Mouse (Mus musculus) limb, embryonic 11.5 days (tissue): Measurements from ENCODE around the gene Nmt2. TPM values are rescaled to one million over a fixed set of nuclear protein-coding genes. Genes with fewer than 3 reads are reported as not detected.
A peak's percentile ranks its signal among the peaks of the same experiment; 100 is the strongest.

Experiments
- ATAC-seq: fragments of 200-750 bp; cut with Nextera tagmentation; 2 replicates; pipeline ENCODE4 v1.8.0; 2017; ENCODE audit warnings: low read depth; ENCODE audit not compliant: insufficient number of reproducible peaks, low FRiP score, low TSS enrichment
- DNase-seq: peaks from one replicate; pipeline ENCODE4 v3.0.0-alpha.2; 2015; ENCODE audit warnings: low spot score
- H3K27ac ChIP-seq: fragments of 300-500 bp; sonication (generic); replicated peaks from 2 replicates; pipeline ENCODE4 v1.5.1; 2014; ENCODE audit warnings: low read depth, mild to moderate bottlenecking, low read length
- H3K27me3 ChIP-seq: fragments of 300-500 bp; sonication (generic); 2 replicates; pipeline ENCODE4 v1.6.1; 2014; ENCODE audit warnings: mild to moderate bottlenecking, low read length, mixed read lengths; ENCODE audit not compliant: control insufficient read depth, insufficient read depth
- H3K36me3 ChIP-seq: fragments of 300-500 bp; sonication (generic); 2 replicates; pipeline ENCODE4 v1.6.1; 2014; ENCODE audit warnings: mild to moderate bottlenecking, low read length, moderate library complexity, mixed read lengths; ENCODE audit not compliant: control insufficient read depth, insufficient read depth
- H3K4me1 ChIP-seq: fragments of 300-500 bp; sonication (generic); 2 replicates; pipeline ENCODE4 v1.6.1; 2014; ENCODE audit warnings: low read length, mixed read lengths; ENCODE audit not compliant: control insufficient read depth, insufficient read depth
- H3K4me2 ChIP-seq: fragments of 300-500 bp; sonication (generic); 2 replicates; pipeline ENCODE4 v1.6.1; 2014; ENCODE audit warnings: low read depth, mild to moderate bottlenecking, moderate library complexity; ENCODE audit not compliant: severe bottlenecking
- H3K4me3 ChIP-seq: fragments of 300-500 bp; sonication (generic); 2 replicates; pipeline ENCODE4 v1.5.1; 2014; ENCODE audit warnings: low read depth, low read length
- H3K9ac ChIP-seq: fragments of 300-500 bp; sonication (generic); 2 replicates; pipeline ENCODE4 v1.6.1; 2014; ENCODE audit warnings: mild to moderate bottlenecking, low read length
- H3K9me3 ChIP-seq: fragments of 300-500 bp; sonication (generic); 2 replicates; pipeline ENCODE4 v1.6.1; 2016; ENCODE audit warnings: low read length; ENCODE audit not compliant: control insufficient read depth
- WGBS: fragments of 180-500 bp; shearing (Covaris S2); extraction: QIAGEN DNeasy Blood & Tissue Kit; methylation state at CpG from one replicate; pipeline ENCODE4 v1.1.7; 2014; 5-methylcytosine and 5-hydroxymethylcytosine counted together
- polyA plus RNA-seq: library from polyadenylated mRNA; unstranded; fragments of >200 nt; fragmentation: Nextera tagmentation; extraction: Ambion mirVana; gene quantifications from 2 replicates; pipeline ENCODE4 v1.2.1, GENCODE M21; 2014

Nmt2 gene
- polyA plus RNA-seq, 1 experiment from 2014 or later, result 35.1 TPM

DNA sequence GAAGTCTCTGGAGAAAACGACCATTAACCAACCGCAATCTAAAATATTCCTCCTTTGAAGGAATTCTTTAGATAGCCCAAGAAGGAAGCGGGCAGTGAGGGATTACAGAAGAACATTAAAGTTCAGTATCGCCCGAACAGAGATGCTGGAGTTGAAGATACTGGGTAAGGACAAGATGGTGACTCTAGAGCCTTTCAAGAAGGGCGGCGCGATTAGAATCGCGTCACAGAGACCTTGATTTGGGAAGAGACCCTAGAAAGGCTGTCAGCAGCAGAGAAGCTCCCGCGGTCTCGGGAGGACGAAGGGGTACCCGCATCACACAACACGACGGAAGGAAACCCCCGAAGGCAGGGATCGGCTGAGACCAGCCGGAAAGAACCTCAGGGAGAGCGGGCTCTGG, 48.0 kb downstream of the Nmt2 start:
- no peak for DNase-seq
- peak overlapping the region; percentile 59 for H3K4me3 ChIP-seq
- WGBS, result 1% methylated on average over 18 of the region's 21 CpGs

DNA sequence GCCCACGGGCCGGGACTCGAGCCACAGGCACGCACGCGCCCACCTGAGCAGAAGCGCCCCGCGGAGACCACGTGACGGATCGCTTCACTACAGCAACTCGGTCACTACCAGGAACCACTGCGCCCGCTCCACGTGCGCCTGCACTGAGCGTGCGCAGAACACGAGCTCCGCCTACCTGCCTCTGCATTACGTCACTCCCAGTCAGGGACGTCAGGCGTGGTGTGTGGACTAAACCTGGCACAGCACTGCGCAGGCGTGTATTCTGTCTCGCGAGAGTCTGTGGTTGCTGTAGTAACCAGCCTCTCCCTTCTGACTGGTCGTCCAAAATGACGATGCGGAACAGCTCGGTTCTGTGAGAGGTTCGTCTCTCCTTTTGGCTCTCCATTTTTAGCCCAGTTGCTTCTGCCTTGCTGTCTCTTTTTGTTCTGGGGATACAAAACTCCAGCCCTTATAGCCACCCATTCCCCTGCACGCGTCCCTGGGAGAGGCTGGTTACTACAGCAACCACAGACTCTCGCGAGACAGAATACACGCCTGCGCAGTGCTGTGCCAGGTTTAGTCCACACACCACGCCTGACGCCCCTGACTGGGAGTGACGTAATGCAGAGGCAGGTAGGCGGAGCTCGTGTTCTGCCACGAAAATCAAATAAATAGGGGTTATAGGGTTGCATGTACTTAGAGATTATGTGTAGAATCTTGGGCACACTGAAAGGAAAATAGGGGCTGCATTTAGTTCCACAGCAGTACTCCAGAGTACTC, 48.7 kb downstream of the Nmt2 start, which contains the start of gene Rpp38:
Gene Rpp38, minus strand, starts transcription at position 160 of the 759 bp plus-strand sequence.
- H3K4me2 ChIP-seq, result peak within 1 kb of the TSS; percentile 61
- no peak within 1 kb of the TSS for H3K27ac ChIP-seq
- peaks cover 5% of the 10 kb centered on the region for H3K27me3 ChIP-seq
- ATAC-seq (peak; percentile 99), DNase-seq (peak; percentile 97)
- H3K36me3 ChIP-seq, result peaks cover 7% of the 10 kb centered on the region; the same call in 1 of the 2 replicates
- no peaks in the 10 kb centered on the region for H3K4me1 ChIP-seq
- under 1% methylated on average over 45 of the region's 45 CpGs for WGBS
- no peaks in the 10 kb centered on the region for H3K9me3 ChIP-seq
- H3K4me3 ChIP-seq, result peak within 1 kb of the TSS; percentile 59
- peak within 1 kb of the TSS; percentile 55 for H3K9ac ChIP-seq

More for the DNA sequence above, 48.0 kb downstream of the Nmt2 start:
- Histone ChIP-seq H3K9ac (peak overlapping the region; percentile 55), H3K27ac (no peak overlapping the region), H3K4me1 (no peaks in the 10 kb centered on the region), H3K27me3 (peaks cover 5% of the 10 kb centered on the region), H3K9me3 (no peaks in the 10 kb centered on the region), H3K4me2 (peak overlapping the region; percentile 61), H3K36me3 (peaks cover 7% of the 10 kb centered on the region; the same call in 1 of the 2 replicates)
- no peak for ATAC-seq

DNA sequence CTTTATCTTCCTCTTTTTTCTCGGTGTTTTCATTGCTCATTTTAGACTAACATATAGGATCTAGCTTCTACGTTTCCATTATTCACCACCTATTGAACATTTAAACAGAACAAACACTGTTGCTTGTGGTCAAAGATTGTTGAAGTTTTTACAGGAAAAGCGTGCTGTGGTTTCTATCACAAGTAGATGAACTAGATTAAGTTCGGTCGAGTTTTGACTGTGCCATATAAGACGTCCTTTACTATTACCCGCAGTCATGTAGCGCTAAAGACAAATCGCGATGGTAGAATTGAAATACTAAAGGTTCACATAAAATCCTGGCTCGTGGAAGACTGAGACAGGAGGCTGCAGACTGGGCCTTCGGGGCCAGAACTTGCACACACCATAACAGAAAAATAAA, 49.7 kb downstream of the Nmt2 start:
- Histone ChIP-seq H3K9ac (no peak overlapping the region), H3K4me3 (no peak overlapping the region), H3K9me3 (no peaks in the 10 kb centered on the region), H3K27ac (no peak overlapping the region), H3K4me1 (no peaks in the 10 kb centered on the region), H3K36me3 (peaks cover 4% of the 10 kb centered on the region; the same call in 1 of the 2 replicates), H3K27me3 (peaks cover 5% of the 10 kb centered on the region), H3K4me2 (no peak overlapping the region)
- no peak for ATAC-seq
- 93% methylated on average over 12 of the region's 12 CpGs for WGBS
- no peak for DNase-seq

DNA sequence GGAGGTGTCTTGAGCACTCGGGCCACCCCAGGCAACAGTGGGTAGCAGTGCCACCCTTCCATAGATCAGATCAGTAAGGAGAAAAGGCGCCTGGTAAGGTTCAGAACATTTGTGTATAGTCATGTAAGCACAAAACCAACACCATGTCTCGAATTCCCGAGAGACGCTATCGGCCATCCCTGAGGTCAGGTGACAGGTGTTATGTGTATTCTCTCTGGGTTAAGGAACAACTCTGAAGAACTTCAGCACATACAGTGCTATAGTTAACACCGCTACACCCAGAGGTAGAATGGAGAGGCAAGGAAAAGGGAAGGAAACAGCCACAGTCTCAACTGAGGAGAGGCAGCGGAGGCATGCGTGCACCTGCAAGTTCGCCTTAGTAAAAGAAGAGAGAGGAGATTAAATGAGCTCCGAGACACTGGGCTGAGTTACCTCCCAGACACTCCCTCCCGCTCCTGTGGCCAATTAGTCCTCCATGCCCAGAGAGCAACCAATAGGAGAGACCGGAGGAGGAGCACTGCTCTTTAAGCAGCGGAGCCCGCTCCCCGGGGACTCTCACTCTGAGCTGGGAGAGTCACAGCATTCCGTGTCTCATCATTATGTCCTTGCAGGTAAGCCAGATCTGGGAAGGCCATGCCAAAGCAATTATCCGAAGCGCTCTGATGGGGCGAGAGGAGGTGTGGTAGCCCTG, 51.7 kb downstream of the Nmt2 start, which contains the start of gene Acbd7:
Gene Acbd7, plus strand, starts transcription at position 558 of the 691 bp plus-strand sequence.
- Histone ChIP-seq H3K9me3 (no peaks in the 10 kb centered on the region), H3K27me3 (peaks cover 5% of the 10 kb centered on the region), H3K9ac (peak within 1 kb of the TSS; percentile 7; the same call in 1 of the 2 replicates)

DNA sequence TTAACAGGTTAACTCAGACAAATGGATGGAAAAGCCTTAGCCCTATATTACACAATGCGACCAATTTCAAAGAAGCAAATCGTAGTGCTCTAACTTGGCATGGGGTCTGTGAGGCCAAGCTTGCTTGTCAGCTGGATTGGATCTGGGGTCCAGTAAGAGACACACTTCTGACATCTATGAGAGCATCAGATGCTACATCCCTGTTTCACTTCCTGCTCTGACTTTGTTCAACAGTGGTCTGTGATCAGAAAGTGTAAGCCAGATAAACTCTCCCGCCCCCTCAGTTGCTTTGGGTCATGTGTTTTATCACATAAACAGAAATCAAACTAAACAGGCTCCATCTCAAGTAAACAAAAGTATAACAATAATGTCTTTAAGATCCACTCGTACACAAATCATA, 64.4 kb downstream of the Nmt2 start:
- 82% methylated on average over 4 of the region's 4 CpGs for WGBS
- no peak overlapping the region for H3K9ac ChIP-seq
- no peak for DNase-seq

More for the DNA sequence above, 51.7 kb downstream of the Nmt2 start, which contains the start of gene Acbd7:
- ATAC-seq (no peak), DNase-seq (peak; percentile 42)
- no peaks in the 10 kb centered on the region for H3K36me3 ChIP-seq
- H3K4me1 ChIP-seq, result no peaks in the 10 kb centered on the region
- H3K27ac ChIP-seq, result no peak within 1 kb of the TSS
- H3K4me3 ChIP-seq, result no peak within 1 kb of the TSS
- 7% methylated on average over 20 of the region's 20 CpGs for WGBS
- peak within 1 kb of the TSS; percentile 37 for H3K4me2 ChIP-seq

DNA sequence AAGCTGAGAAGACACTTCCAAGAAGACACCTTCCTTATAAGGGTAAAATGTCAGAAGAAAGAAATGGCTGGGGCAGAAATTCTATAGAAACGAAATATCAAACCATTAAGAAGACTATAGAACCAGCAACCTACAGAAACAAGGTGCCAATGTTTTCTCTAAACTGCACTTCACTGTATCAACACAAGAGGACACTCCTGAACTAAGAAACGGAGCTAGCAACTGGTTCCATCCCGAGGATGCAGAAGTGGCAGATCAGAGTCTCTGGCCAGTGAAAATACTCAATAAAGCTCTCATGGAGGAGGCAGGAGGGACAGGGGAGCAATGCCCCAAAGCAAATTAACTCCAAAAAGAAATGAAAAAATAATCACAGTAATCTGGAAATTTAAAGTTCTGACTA, 64.9 kb downstream of the Nmt2 start:
- no peaks in the 10 kb centered on the region for H3K4me1 ChIP-seq
- no peaks in the 10 kb centered on the region for H3K27me3 ChIP-seq
- H3K9ac ChIP-seq, result no peak overlapping the region
- ATAC-seq, result no peak
- DNase-seq, result peak; percentile 23
- no peaks in the 10 kb centered on the region for H3K36me3 ChIP-seq
- H3K9me3 ChIP-seq, result no peaks in the 10 kb centered on the region
- H3K4me2 ChIP-seq, result no peak overlapping the region
- H3K27ac ChIP-seq, result no peak overlapping the region
- no peak overlapping the region for H3K4me3 ChIP-seq
- WGBS, result 27% methylated on average over 3 of the region's 3 CpGs

More for the DNA sequence above, 64.4 kb downstream of the Nmt2 start:
- Histone ChIP-seq H3K9me3 (no peaks in the 10 kb centered on the region), H3K36me3 (no peaks in the 10 kb centered on the region), H3K4me1 (no peaks in the 10 kb centered on the region), H3K27me3 (no peaks in the 10 kb centered on the region), H3K27ac (no peak overlapping the region), H3K4me3 (no peak overlapping the region), H3K4me2 (no peak overlapping the region)
- no peak for ATAC-seq

DNA sequence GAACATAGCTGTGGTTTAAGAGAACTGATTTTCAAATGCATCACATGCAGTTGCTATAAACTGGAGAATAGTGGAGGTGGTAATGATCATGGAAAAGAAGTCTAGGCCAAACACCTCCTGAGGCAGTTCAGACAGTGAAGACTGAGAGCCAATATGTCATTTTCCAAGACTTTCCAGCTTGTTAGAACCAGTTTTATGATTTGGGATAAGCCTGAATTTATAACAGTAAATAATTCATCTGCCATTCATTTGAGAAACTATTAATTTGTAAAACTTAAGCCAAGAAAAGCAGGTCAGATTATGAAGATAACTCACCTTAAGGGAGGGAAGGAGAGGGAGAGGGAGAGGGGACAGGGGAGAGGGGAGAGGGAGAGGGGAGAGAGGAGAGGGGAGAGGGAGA, 69.1 kb downstream of the Nmt2 start:
- DNase-seq (no peak), ATAC-seq (no peak)
- Histone ChIP-seq H3K4me1 (no peaks in the 10 kb centered on the region), H3K4me3 (no peak overlapping the region), H3K4me2 (no peak overlapping the region), H3K36me3 (no peaks in the 10 kb centered on the region), H3K27ac (no peak overlapping the region), H3K27me3 (no peaks in the 10 kb centered on the region), H3K9ac (no peak overlapping the region), H3K9me3 (no peaks in the 10 kb centered on the region)

DNA sequence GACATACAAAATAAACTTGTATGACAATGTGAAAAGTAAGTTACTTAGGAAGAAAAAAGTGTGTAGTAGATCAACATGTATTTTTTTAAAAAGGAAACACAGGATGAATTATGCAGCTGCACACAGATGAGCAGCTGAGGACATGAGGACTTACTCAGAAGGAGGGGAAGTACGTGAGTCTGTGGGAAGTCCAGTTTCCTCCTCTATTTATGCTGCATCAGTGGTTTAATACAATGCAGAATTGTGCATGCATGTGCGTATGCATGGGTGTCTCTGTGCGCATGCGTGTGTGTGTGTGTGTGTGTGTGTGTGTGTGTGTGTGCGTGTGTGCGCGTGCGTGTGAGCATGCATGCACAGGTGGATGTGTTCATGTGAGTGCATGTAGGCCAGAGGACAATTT, 71.8 kb downstream of the Nmt2 start:
- Histone ChIP-seq H3K27ac (no peak overlapping the region), H3K4me1 (no peaks in the 10 kb centered on the region), H3K27me3 (no peaks in the 10 kb centered on the region), H3K9me3 (no peaks in the 10 kb centered on the region), H3K9ac (no peak overlapping the region), H3K4me2 (no peak overlapping the region), H3K4me3 (no peak overlapping the region), H3K36me3 (no peaks in the 10 kb centered on the region)
- WGBS, result 93% methylated on average over 8 of the region's 8 CpGs
- no peak for ATAC-seq
- no peak for DNase-seq
